Mouse (Mus musculus) v-Abl transformed pro-B cells (cell line): Measurements from ENCODE around the gene Car10.

Source experiments
- in situ Hi-C, 2 experiments: fragments of 400-800 bp; cut with MboI; formaldehyde crosslinking; loops; one replicate each; pipeline ENCODE4 v1.15.1; 2025; ENCODE audit not compliant: unreplicated experiment in 2 of 2

The Car10 gene

GRCm38 (mm10) chr11:93154910-93155309 lies 57.1 kb downstream of the Car10 start:
- in situ Hi-C loops: no loop called here

- in situ Hi-C loops: no loop called here
Observed at GRCm38 (mm10) chr11:93172430-93172829, 74.6 kb downstream of the Car10 start.

- in situ Hi-C loops: no loop called here
Observed at GRCm38 (mm10) chr11:93173533-93174308, 75.9 kb downstream of the Car10 start.

GRCm38 (mm10) chr11:93185477-93185876 lies 87.6 kb downstream of the Car10 start:
- in situ Hi-C loops: no loop called here

GRCm38 (mm10) chr11:93186163-93186562 lies 88.3 kb downstream of the Car10 start:
- in situ Hi-C loops: no loop called here

GRCm38 (mm10) chr11:93188621-93189020 lies 90.8 kb downstream of the Car10 start:
- in situ Hi-C loops: no loop called here

- in situ Hi-C loops: no loop called here
Observed at GRCm38 (mm10) chr11:93200046-93200445, 102.2 kb downstream of the Car10 start.

GRCm38 (mm10) chr11:93217457-93217856 lies 119.6 kb downstream of the Car10 start:
- in situ Hi-C loops: no loop called here

- in situ Hi-C loops: no loop called here
Observed at GRCm38 (mm10) chr11:93230057-93230456, 132.2 kb downstream of the Car10 start.

GRCm38 (mm10) chr11:93249771-93250265 lies 152.0 kb downstream of the Car10 start:
- in situ Hi-C loops: no loop called here

GRCm38 (mm10) chr11:93251766-93252165 lies 153.9 kb downstream of the Car10 start:
- in situ Hi-C loops: no loop called here

GRCm38 (mm10) chr11:93263979-93264378 lies 166.2 kb downstream of the Car10 start:
- in situ Hi-C loops: no loop called here

- in situ Hi-C loops: no loop called here
Observed at GRCm38 (mm10) chr11:93272016-93272415, 174.2 kb downstream of the Car10 start.

- in situ Hi-C loops: no loop called here
Observed at GRCm38 (mm10) chr11:93273906-93274305, 176.1 kb downstream of the Car10 start.

GRCm38 (mm10) chr11:93293661-93294060 lies 195.8 kb downstream of the Car10 start:
- in situ Hi-C loops: no loop called here

- in situ Hi-C loops: no loop called here
Observed at GRCm38 (mm10) chr11:93309981-93310380, 212.2 kb downstream of the Car10 start.

GRCm38 (mm10) chr11:93337756-93338155 lies 239.9 kb downstream of the Car10 start:
- in situ Hi-C loops: no loop called here

GRCm38 (mm10) chr11:93343961-93344360 lies 246.1 kb downstream of the Car10 start:
- in situ Hi-C loops: no loop called here

GRCm38 (mm10) chr11:93344869-93345268 lies 247.0 kb downstream of the Car10 start:
- in situ Hi-C loops: no loop called here

GRCm38 (mm10) chr11:93361576-93361975 lies 263.7 kb downstream of the Car10 start:
- in situ Hi-C loops: no loop called here

GRCm38 (mm10) chr11:93364171-93364570 lies 266.3 kb downstream of the Car10 start:
- in situ Hi-C loops: no loop called here

GRCm38 (mm10) chr11:93367244-93367643 lies 269.4 kb downstream of the Car10 start:
- in situ Hi-C loops: no loop called here
